Mouse (Mus musculus): ENCODE results near the gene Asic2. TPM values are rescaled to one million over a fixed set of nuclear protein-coding genes. Genes with fewer than 3 reads are reported as not detected.

Asic2 gene
- 10 to 100 TPM; 78.0 to 80.2 TPM for total RNA-seq (2021)

DNA sequence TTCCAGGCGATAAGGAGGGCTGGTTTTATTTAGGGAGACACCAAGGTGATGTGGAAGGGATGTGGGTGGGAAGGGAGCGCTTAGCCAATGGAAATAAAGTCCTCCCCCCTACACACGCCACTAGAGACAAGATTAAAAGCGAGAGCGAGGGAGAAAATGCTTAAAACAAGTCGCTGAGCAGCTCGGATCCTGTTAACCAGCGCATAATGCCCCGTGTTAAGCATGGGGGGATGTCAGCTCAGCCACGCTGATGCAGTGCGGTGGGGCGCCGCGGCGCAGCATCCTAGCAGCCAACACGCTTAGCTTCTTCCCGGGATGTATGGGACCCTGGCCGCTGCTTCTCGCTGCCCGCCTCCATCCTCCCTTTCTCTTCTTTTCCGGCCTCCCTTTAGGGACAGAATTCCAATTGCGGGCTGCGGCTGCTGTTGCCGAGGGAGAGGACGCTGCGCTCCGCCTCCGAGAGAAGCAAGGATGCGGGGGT, at the start of gene Asic2:
TSS of gene Asic2 (minus strand) at position 57 of the 481 bp plus-strand sequence.
- intact Hi-C loops (cut with DNase I), result loop anchor here (5.0 kb wide), 2 partner anchors 166 to 331 kb away; no protein-coding TSS in a partner anchor
- DNase-seq (ENCODE audit: low spot score in 2 of 2), result peak; percentile 68 to 90

DNA sequence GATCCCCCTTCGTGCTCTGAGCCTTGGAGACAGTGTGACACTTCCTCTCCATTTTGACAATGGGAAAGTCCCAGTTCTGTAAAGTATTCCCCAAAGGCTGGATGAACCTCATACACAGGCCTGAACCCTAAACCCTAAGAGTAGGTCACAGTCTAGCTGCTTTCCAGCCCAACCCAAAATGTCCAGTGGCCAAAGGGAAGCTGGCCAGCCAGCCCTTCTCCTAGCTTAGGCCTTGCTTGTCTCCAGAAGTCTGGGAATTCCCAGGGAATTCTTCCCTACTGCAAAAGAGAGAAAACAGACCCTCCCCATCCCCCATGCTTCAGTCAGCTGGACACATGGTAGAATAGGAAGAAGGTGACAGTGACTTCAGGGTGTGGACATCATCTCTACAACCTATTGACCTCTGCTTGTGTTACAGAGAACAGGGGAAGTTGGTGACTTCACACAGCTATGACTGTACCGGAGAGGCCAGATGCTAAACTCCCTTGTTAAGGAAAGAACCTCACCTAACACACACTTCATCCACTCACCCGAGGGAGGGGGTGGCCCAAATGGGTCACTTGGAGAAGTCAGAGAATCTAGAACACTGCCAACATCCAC, 48.0 kb upstream of the Asic2 start:
- DNase-seq (ENCODE audit: low spot score in 2 of 2), result no peak
- intact Hi-C loops (cut with DNase I), result no loop called here

DNA sequence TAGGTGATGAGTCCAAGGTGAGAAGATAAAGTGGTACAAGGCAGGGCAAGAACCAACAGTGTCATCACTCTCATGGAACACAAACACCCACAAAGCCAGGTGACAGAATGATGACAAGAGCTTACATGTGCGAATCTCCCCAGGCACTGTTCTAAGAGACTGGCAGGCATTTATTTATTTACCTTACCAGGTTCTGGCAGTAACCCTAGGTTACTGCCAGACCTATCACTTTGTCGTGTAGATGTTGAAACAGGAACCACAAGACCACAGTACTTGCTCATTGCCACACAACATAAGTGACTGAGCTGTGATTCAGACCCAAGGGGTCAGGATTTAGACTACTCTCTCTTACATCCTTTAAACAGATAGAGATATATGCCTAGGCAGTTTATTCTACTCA, 46.8 kb upstream of the Asic2 start:
- no peak for DNase-seq (ENCODE audit: low spot score in 2 of 2)
- intact Hi-C loops (cut with DNase I), result no loop called here

DNA sequence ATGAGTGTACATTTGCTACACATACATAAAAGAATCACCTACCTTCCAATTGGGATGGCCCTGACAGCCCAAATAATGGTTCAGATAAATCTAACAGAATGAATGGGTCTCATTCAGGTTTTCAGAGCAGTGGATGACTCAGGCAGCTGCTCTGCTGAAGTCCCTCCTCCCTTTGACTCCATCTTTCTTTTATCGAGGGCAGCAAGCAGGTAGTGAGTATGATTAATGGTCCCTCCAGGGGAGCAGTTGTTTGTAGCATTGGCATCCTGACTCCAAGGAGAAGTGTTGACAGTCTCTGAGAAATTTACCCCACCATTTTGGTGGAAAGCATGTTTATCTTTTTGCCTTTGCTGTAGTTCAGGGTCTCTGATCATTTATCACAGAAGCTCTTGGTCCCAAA, 45.5 kb upstream of the Asic2 start:
- intact Hi-C loops (cut with DNase I), result no loop called here
- no peak for DNase-seq (ENCODE audit: low spot score in 2 of 2)

DNA sequence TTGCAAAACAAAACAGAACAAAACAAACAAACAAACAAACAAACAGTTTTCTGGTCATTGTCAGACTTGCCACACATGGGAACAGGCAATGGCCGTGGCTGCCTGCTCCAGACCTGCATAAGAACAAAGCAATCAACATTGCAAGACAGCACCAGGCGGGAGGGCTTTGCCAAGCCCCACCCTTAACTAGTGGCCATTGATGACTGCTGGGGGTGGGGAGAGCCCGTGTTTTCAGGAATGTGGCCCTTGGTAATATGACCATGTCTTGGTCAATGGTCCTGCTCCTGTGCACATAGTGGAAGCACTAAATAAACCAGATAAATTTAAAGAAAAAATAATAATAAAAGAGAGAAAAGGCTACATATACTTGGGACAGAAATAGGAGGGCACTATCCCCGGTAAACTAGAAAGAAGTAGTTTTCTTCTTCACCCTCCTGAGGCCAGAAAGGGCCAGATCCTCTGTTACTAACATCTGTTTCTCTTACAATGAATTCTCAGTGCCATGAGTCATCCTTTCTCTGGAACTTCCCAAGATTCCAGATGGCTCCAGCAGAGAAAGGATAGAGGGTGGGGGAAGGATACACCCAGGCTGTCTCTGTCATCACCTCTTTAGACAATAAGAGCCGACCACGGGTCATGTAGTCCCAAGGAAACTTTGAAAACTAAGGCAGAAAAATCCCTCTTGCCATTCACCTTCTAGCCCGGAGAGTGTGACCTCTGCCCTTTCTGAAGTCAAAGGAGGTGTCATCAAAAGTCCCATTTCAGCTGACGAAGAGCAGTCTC, 43.3 kb upstream of the Asic2 start:
- DNase-seq (ENCODE audit: low spot score in 2 of 2), result peak in 1 of 2 experiments; percentile 43
- intact Hi-C loops (cut with DNase I), result no loop called here

DNA sequence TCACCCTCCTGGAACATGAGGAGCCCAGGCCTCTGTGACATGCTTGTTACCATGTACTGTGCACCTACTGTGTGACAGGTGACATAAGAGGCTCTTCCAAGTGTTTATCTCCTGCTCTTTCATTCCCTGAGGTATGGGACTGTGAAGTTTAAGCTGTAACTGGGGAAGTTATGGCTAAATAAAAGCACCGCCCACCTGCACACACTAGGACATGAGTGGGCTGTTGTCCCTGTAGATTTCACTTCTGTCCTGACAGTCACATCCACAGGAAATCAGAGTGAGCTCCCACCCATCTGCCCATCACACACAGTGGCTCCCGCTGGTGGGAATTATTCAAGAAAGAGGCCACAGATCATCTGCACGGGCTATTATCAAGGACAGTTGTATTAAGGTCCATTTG, 41.9 kb upstream of the Asic2 start:
- intact Hi-C loops (cut with DNase I), result no loop called here
- peak in 1 of 2 experiments; percentile 67 for DNase-seq (ENCODE audit: low spot score in 2 of 2)

DNA sequence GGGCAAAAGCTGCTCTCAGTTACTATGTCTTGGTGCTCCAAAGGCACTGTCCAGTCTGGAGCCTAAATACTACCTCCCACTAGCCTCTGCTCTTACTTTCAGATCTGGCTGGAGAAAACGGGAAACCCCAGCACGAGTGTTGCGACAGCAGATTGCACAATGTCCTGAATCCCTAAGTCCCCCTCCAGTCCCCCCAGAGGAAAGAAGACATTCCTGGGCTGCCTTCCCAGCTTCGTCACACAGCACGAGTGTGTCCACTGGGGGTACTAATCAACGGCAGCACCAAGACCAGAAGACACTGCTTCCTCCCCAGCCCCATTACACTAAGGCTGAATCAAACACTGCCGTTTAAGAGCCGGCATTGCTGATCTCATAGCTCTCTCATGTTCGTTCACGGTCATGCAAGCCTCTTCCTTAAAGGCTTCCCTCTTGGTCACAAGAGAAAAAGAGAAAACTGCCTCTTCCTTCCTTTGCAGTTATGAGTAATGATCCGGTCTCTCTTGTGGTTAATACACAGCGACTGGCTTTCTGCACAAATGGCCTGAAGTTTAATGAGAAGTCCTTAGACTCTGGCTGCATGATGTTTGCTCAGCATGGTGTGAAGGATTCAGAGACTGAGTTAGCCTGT, 38.7 kb upstream of the Asic2 start:
- intact Hi-C loops (cut with DNase I), result no loop called here
- no peak for DNase-seq (ENCODE audit: low spot score in 2 of 2)

DNA sequence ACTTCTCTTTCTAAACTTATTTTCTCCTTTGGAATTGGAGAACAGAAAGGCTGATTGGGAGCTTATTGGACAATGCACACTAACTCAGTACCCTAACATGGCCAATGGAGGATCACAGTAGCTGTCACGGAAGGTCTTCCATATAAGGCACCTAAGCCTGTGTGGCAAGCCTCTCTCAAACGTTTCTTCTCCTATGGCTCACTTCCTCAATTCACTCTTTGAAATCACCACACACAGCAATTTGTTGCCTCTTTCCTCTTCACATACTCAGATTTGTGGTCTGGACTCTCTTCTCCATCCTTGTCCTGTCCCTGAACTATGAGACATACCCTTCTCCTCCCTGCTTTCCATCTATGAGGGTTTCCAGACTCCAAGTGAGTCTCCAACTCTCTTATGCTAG, 36.6 kb upstream of the Asic2 start:
- DNase-seq (ENCODE audit: low spot score in 2 of 2), result no peak
- intact Hi-C loops (cut with DNase I), result loop anchor here (5.0 kb wide), 1 partner anchor 62 kb away; no protein-coding TSS in a partner anchor

DNA sequence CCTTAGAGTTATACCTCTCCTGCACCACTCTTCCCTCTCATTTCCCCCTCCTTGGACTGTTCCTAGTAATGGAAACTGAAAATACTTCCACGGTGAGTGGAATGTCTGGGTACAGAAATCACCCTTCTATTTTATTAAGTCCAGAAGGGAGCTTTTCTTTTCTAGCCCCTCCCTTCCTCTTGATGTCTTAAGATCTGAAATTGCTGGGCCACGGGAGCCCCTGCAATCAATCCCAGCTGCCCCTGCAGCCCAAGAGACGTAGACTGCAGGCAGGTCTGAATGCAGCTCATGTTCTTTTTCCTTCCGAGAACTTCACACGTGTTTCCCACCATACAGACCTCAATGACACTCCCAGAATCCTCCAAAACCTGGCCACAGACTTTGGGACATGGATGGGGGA, 32.3 kb upstream of the Asic2 start:
- no peak for DNase-seq (ENCODE audit: low spot score in 2 of 2)
- intact Hi-C loops (cut with DNase I), result loop anchor here (5.0 kb wide), 1 partner anchor 67 kb away; no protein-coding TSS in a partner anchor

DNA sequence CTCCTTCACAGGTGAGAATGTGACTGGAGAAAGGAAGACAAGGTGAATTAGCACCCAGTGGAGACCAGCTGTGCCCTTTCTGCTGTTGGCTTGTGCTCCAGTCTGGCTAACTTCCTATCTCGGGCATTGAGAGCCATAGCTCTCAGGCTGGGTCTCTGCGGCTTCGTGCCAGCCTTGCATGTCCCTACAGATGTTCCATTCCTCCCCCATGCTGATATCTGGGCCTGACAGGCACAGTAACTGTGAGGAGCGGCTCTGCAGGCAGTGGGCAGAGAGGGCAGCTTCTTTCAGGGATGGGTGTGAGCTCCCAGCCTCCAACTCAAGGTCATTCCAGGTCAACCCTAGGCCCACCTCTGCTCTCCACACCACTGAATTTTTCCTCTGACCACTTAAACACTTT, 31.2 kb upstream of the Asic2 start:
- no peak for DNase-seq (ENCODE audit: low spot score in 2 of 2)
- intact Hi-C loops (cut with DNase I), result loop anchor here (5.0 kb wide), 2 partner anchors 38 to 893 kb away; partner anchors contain the start of genes Ccl2, Fndc8, Gm17268 and Rad51d

DNA sequence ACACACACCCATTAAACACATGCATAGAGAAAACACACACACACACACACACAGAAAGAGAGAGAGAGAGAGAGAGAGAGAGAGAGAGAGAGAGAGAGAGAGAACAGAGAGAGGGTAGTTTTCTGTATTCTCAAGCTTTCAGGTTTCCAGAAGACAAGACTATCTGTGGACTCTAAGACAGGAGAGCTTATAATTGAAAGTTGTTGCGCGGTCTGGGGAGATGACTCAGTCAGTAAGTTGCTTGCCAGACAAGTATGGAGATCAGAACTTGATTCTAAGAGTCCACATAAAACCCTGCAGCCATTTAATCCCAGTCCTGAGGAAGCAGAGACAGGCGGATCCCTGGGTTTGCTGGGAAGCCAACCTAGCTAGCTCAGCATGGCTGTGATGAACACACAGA, 30.4 kb upstream of the Asic2 start:
- intact Hi-C loops (cut with DNase I), result loop anchor here (5.0 kb wide), 2 partner anchors 39 to 894 kb away; partner anchors contain the start of genes Ccl2, Fndc8, Gm17268 and Rad51d
- no peak for DNase-seq (ENCODE audit: low spot score in 2 of 2)

DNA sequence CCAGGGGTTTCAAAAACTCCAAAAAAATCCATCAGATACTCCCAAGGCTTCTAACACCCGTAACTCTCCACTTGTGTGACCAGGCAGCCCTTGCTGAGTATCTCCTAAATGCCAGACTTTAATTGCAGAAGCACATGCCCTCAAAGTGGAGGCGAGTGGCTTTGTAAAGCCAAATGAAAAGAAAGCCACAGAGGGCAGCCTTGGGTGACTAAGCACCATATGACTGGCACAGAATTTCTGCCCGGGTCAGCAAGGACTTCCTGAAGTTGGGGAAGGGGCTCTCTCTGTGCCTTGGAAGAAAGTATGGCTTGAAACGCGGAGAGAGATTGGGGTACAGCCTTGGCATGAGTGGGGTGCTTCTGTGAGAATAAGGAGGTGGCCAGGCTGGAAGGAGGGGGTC, 28.8 kb upstream of the Asic2 start:
- DNase-seq (ENCODE audit: low spot score in 2 of 2), result no peak
- intact Hi-C loops (cut with DNase I), result loop anchor here (5.0 kb wide), 2 partner anchors 40 to 895 kb away; partner anchors contain the start of genes Ccl2, Fndc8, Gm17268 and Rad51d

DNA sequence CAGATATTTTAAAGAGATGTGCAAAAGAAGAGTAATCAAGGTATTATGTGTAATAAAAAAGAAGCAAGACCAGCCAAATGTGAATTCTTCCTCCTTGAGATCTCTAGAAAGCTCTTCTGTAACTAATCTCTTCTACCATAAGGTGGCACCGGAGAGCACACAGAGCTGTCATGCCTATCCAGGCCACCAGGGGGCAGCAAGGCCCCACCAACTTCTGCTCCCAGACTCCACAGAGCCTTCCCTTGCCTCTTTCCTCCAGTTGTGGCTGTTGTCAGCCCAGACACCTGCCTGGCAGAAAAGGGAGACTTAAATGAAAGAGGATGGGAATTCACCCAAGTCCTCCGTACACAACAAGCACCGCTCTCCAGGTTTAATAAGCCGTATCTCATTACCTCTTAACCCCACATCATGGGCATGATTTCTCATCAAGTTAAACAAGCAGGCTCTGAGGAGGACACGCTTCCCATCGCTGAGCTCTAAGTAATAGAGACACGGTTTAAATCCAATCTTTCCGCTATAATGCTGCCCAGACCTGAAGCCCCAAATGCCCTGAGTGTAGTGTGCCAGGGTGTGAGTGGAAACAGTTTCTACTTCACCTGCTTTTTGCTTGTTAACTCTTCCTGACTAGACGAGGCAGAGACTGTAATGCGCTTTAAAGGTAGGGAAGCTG, 28.1 kb upstream of the Asic2 start:
- intact Hi-C loops (cut with DNase I), result loop anchor here (1.0 to 5.0 kb wide), 3 partner anchors 41 to 896 kb away; partner anchors contain the start of genes Ccl2, Fndc8, Gm17268 and Rad51d

DNA sequence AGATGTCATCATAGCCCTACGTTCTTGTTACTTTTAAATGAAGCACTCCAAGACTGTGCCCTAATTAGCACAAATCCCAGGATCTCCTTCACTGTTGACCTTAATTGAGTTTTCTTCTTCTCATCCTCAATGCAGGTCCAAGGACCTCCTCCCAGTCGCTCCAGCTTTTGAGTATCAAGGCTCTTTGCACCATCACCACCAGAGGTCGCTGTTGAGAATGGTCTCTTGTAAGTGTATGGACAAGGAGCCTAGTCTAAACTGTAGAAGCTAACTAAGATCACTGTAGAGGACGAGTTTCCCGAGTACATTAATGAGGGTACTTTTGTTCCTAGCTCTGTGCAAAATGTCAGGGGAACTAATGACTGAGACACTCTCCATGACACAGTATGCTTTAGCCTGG, 14.9 kb upstream of the Asic2 start:
- intact Hi-C loops (cut with DNase I), result no loop called here
- peak; percentile 60 to 79 for DNase-seq (ENCODE audit: low spot score in 2 of 2)

More for the DNA sequence above, 28.1 kb upstream of the Asic2 start:
- peak; percentile 81 to 88 for DNase-seq (ENCODE audit: low spot score in 2 of 2)

DNA sequence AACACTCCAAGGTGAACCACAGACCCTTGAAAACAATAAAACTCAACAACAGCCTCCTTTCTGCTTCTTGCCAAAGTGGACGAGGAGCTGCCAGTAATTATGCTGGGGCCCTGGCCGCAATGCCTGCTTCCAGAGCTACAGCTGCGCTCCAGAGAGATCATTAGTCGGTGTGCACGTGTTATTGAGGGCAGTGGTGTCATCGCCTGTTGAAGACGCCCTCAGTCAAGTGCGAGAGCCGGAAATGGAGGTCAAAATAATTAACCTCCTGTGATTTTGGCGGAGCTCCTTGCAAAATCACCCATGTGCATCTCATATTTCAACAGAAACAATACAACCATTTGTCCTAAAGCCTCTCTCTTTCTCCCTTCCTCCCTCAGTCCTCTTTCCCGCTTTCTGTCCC, 13.9 kb upstream of the Asic2 start:
- no peak for DNase-seq (ENCODE audit: low spot score in 2 of 2)
- intact Hi-C loops (cut with DNase I), result no loop called here

DNA sequence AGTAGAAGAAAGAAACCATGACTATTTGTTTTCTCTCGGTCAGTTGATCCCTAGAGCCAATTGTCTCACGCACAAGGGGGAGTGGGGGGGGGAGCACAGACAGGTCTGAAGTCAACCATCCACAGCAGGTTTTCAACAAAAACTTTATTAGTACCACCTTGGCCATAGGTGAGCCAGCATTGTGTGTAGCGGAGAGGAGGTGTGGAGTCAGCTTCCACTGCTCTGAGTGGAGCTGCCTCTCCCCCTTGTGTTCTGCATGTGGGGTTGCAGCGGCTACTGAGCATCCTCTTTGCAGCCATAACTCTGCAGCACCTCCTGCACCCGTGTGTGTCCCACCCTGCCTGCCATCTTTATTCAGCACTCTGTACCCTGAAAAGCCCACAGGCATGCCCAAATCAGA, 6.3 kb upstream of the Asic2 start:
- DNase-seq (ENCODE audit: low spot score in 2 of 2), result peak; percentile 32 to 41
- intact Hi-C loops (cut with DNase I), result loop anchor here (10.0 kb wide), 1 partner anchor 210 kb away; no protein-coding TSS in a partner anchor

DNA sequence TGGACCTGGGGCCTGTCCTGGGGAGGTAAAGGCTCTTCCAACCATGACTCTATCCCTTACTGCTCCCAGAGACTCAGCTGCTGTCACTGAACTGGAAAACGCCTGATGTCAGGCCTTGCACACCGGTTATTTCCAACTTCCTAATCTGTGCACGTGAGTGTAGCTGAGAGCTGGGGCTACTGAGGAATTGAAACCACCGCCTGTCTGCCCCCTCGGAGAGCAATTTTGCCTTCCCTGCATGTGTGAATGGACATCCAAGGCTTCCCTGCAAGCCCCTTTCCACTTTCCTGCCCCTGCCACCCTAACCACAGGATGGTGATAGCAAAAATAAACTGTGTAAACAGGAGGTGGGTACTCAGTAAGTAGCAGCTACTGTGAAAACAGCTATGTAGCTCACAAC, 5.4 kb upstream of the Asic2 start:
- DNase-seq (ENCODE audit: low spot score in 2 of 2), result no peak
- intact Hi-C loops (cut with DNase I), result loop anchor here (10.0 kb wide), 1 partner anchor 209 kb away; no protein-coding TSS in a partner anchor

DNA sequence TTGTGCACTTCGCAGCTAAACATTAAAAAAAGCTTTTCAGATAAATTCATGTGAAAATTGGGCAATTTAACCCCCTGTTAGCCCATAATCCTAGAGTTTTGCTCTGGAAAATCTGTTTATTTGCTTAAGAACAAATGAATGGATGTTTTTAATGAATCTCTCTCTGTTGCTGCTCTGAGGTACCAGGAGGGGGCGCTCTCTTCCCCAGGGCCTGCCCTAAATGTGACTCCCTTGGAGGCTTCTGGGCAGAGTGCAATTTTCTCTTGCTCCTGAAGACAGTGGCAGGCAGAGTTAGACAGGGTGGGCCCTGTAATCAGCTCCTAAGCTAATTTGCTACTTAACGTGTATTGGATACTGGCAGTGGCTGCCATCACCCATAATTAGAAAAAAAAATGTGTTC, 3.8 kb upstream of the Asic2 start:
- no peak for DNase-seq (ENCODE audit: low spot score in 2 of 2)
- intact Hi-C loops (cut with DNase I), result loop anchor here (10.0 kb wide), 1 partner anchor 207 kb away; no protein-coding TSS in a partner anchor

DNA sequence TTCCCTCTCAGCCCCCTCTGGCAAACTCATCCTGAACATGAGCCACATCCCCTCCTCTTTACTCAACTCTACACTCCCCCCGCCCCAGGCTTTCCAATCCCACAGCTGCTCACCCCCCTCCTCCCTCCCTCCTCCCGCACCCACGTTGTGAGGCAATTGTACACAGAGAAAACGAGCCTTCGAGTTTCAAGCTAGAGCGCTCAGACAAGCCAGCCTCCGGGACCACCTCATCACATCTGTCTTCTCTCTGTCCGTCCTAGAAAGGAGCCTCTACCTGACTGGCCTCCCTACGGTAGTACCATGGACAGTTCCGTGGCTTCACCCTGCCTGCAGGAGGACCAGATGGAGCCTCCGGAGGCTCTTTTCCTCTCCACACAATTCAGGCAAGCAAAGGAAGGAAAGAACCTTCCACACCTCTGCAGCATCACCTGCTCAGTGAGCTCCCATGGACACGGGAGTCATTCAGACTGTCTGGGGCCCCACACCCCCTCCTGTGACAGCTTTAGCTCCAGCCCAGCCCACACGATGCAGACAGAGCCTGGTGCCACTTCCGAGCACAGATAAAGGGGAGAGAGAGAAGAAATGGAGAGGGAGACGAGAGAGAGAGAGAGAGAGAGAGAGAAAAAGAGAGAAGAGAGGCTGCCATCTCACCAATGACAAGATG, 1.5 kb downstream of the Asic2 start:
- intact Hi-C loops (cut with DNase I), result loop anchor here (5.0 kb wide), 2 partner anchors 164 to 329 kb away; no protein-coding TSS in a partner anchor
- DNase-seq (ENCODE audit: low spot score in 2 of 2), result peak; percentile 34 to 71
